Mouse (Mus musculus) layer of hippocampus, adult 2 months (tissue): Measurements from ENCODE around the gene Glis3. TPM values are rescaled to one million over a fixed set of nuclear protein-coding genes. Genes with fewer than 3 reads are reported as not detected.

ENCODE experiments used
- DNase-seq, 2 experiments: peaks; one replicate each; pipeline ENCODE4 v3.0.0; 2022; ENCODE audit warnings: low spot score in 2 of 2
- H3K27ac ChIP-seq: fragments of 200-600 bp; 2 replicates; pipeline ENCODE4 v1.8.1; 2022
- H3K4me3 ChIP-seq: fragments of 200-600 bp; 2 replicates; pipeline ENCODE4 v1.8.1; 2022; ENCODE audit warnings: mild to moderate bottlenecking
- CTCF ChIP-seq: fragments of 200-600 bp; conservative IDR thresholded peaks from 2 replicates; pipeline ENCODE4 v1.8.1; 2022; ENCODE audit warnings: antibody characterized with exemption, mild to moderate bottlenecking, moderate library complexity
- total RNA-seq, 2 experiments: library from RNA; stranded (reverse); gene quantifications; 2 replicates each; pipeline ENCODE4 v1.2.3; 2021

Gene Glis3
- total RNA-seq, 2 experiments from 2014 or later: 33.0 to 36.4 TPM

GRCm38 (mm10) chr19:28328444-28329110 lies 351.3 kb downstream of the Glis3 start:
- Histone ChIP-seq H3K27ac (peak overlapping the region; percentile 76), H3K4me3 (no peak overlapping the region)
- DNase-seq: peak; percentile 24 to 32
- no peak for TF ChIP-seq CTCF

DNA sequence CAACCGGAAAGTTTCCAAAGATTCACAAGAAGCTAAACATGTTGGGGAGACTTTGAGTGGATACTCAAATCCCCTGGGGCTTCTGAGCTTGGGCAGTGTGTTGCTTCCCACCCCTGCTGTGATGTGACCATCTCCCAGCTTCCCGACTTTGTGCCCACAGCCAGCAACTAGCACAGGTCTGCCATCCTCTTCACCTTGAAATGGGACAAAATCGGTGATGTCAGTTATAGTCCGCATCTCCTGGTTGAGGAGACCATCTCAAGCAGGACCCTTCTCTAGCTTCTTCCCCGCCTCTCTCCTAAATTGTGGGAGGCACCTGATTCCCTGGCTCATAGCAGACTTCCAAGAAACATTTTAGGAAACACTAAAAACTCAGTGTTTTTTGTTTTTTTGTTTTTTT lies 352.3 kb downstream of the Glis3 start:
- Histone ChIP-seq H3K27ac (no peak overlapping the region), H3K4me3 (no peak overlapping the region)
- DNase-seq: no peak
- no peak for TF ChIP-seq CTCF

DNA sequence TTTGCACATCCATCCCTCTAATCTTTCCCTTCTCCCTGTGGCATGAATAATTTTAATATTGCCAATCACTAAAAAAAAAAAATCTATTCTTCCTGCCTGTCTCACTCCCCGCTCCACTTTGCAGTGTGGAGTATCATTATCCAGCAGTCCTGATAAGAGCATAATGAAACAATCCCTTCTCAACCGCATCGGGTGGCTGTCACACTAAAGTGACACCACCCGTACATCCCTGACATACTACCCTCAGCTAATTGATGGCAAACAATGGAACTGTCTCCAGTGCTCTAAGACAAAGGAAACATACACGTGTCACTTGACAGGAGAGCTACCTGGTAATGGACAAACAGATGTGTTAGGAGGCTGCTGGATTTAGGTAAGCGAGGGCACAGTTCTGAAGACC lies 373.8 kb downstream of the Glis3 start:
- no peak for TF ChIP-seq CTCF
- Histone ChIP-seq H3K4me3 (no peak overlapping the region), H3K27ac (peak overlapping the region; percentile 2; the same call in 1 of the 2 replicates)
- DNase-seq: no peak

- no peak overlapping the region for H3K27ac ChIP-seq
- TF ChIP-seq CTCF: no peak
- H3K4me3 ChIP-seq: no peak overlapping the region
- DNase-seq: no peak
Measured at GRCm38 (mm10) chr19:28305510-28305909, 374.4 kb downstream of the Glis3 start.

DNA sequence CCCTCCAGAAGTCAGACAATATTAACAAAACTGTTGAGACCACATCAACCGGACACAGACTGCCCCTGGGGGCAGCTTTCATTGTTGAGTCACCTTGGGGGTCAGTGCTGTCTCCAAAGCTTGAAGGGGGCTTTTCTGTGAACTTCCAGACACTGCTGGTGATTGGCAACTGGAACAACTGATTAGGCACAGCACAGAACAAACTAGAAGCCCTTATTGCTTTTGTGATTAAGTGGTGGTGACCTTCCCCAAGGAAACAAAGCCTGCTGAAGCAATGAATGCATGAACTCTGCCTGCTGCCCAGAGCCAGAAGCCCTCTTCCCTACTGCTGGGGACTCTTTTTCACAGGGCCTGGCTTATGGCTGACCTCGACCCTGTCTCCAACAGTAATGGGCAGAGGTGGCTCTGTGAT lies 377.0 kb downstream of the Glis3 start:
- no peak for TF ChIP-seq CTCF
- no peak for DNase-seq
- Histone ChIP-seq H3K27ac (peak overlapping the region; percentile 15; the same call in 1 of the 2 replicates), H3K4me3 (no peak overlapping the region)

- no peak for TF ChIP-seq CTCF
- H3K4me3 ChIP-seq: no peak overlapping the region
- H3K27ac ChIP-seq: peak overlapping the region; percentile 93
- no peak for DNase-seq
Measured at GRCm38 (mm10) chr19:28300226-28300625, 379.7 kb downstream of the Glis3 start.

GRCm38 (mm10) chr19:28299211-28299775 lies 380.6 kb downstream of the Glis3 start:
- DNase-seq: no peak
- Histone ChIP-seq H3K4me3 (no peak overlapping the region), H3K27ac (peak overlapping the region; percentile 93)
- no peak for TF ChIP-seq CTCF

GRCm38 (mm10) chr19:28298669-28299068 lies 381.2 kb downstream of the Glis3 start:
- peak; percentile 78 to 81 for DNase-seq
- Histone ChIP-seq H3K4me3 (no peak overlapping the region), H3K27ac (peak overlapping the region; percentile 93)
- peak; percentile 48 for TF ChIP-seq CTCF

DNA sequence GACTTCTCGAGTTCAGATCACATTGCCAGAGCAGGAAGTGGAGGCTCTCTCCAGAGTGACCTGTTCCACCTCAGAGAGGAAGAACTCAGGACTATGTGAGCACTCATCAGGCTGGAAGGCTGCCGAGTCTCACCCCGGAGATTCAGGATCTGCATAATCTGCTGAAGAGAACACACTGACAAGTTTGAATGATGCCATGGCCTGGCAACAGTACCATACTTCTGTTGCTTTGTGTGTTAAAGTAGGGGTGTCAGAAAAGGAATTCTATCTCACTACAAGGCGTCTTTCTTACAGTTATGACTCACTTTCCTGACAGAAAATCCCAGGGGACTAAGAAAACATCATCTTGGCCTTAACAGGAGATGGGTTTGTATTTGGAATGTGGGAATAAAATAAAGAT lies 388.3 kb downstream of the Glis3 start:
- DNase-seq: no peak
- no peak overlapping the region for H3K4me3 ChIP-seq
- TF ChIP-seq CTCF: no peak

DNA sequence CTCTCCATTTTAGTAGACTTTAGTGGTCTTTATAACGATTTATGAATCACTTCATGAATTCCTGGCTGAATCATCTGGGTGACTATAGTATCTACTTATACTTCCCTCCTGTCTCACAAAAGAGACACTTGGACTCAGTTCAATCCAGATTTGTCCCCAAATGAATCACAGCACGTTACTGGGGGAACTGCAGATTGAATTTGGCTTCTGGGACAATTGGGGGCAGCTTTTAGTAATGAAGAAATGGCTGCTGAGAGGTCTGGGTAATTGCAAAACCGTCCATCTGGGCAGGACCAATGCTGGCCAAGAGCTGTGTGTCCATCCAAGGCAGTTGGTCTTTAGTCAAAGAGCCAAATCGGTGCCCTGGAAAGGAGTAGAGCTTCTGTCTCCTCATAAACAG lies 390.4 kb downstream of the Glis3 start:
- Histone ChIP-seq H3K27ac (peak overlapping the region; percentile 32), H3K4me3 (no peak overlapping the region)
- TF ChIP-seq CTCF: no peak
- DNase-seq: peak in 1 of 2 experiments; percentile 22

More for the DNA sequence above, 388.3 kb downstream of the Glis3 start:
- no peak overlapping the region for H3K27ac ChIP-seq

DNA sequence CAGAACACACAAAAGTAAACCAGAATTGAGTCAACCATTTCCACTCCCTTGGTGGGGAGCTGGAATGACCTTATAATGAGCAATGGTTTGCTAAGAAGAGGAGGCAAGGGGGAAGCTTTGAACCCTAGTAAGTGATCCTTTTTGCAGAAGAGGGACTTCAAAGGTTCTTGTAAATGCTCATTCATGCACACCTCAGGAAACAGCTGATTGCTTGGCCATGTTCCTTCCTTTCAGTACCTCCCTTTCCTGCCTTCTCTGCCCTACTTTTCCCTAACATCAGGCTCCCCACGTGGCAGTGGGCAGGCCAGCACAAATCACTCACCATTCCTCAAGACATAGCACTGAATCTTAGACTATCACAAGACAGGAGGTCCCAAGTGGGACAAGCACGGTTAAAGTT lies 392.4 kb downstream of the Glis3 start:
- Histone ChIP-seq H3K4me3 (no peak overlapping the region), H3K27ac (peak overlapping the region; percentile 55)
- TF ChIP-seq CTCF: no peak
- DNase-seq: no peak

DNA sequence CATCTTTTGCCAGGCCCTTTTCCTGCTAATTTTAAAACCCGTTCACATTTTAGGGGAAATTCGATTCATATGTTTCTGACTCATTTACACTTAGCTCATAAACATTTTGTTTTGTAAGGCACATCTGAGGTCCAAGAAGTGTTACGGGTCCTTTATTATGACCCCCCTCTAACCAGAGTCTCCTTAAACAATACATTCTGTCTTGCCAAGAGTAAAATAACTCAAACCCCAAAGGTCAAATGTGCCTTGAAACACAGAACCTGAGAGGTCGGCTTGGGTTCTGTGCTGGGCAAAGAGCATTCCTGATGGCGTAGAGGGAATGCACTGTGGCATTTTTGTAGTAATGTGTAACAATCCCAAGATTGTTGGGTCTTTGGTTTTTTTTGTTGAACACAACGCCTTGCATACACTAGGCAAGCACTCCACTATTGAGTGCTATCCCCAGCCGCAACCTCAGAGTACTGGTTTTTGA lies 395.7 kb downstream of the Glis3 start:
- Histone ChIP-seq H3K27ac (no peak overlapping the region), H3K4me3 (no peak overlapping the region)
- no peak for DNase-seq
- TF ChIP-seq CTCF: no peak

DNA sequence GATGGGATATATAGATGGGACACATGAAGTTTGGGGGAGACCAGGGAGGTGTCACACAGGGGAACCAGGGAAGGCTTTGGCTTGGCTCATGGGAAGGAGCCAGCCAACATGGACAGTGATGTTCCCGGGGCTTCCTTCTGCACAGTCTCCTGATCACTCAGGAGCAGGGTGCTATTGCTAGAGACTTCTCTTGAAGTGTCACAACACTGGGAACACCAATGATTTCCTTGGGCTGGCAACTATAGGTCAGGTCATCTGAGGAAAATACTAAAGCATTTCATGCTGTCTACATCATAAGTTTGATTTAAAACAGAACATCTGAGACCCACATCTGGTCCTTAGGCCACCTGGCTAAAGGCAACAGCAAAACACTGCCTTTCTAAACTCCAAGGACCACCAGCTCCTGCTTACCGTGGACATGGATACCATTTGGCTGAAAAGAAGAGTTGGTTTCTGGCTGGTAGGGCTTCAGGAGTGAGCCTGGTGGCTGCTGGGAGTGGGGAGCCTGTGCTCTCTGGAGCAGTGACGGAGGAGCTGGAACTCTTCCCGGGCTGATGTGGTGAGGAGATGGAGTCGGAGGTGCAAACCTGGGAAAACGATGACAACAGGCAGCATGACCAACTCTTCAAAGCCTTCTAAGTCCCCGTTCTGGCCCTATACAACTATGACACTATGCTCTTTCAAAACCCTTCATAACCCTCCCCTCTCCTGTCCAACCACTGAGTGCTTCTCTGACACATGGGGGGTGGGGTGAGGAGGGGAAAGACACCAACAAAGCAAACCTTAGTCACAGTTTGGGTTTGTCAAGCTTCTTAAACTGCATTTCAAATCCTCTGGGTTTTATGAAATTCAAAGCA lies 396.4 kb downstream of the Glis3 start:
- no peak overlapping the region for H3K27ac ChIP-seq
- no peak for TF ChIP-seq CTCF
- H3K4me3 ChIP-seq: no peak overlapping the region
- DNase-seq: no peak
